In the genomic region with DNA sequence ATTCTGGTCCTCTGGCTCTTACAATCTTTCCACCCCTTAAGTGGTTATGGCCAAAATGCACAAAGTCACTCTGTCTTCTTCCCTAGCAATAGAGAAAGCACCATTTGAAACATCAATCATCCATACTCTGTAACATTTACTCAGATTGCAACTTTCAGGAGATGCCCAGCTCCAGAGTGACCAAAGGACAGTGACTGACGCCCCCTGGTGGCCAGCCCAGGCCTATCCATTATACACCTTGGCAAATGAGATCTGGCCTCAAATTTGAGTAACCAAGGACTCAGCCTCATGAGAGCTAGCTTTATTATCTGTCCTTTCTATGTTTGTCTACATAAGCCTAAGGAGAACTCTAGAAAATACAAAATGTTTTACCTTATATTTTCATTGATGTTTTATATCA, we compare ENCODE assay signal across 9 mouse cellular contexts. TPM values are rescaled to one million over a fixed set of nuclear protein-coding genes. Genes with fewer than 3 reads are reported as not detected.
DNase-seq lines count a peak whose midpoint lies in the region; ATAC-seq and TF ChIP-seq lines count a peak whose summit lies in the region.
"Had no signal": no experiment of that assay in that cellular context is flagged by ENCODE, and none has a peak within 500 bp of the region (broad histone marks: within the 10 kb centered on the region; RNA-seq: fewer than 3 reads in every experiment).

No protein-coding gene starts in this region.

- no peak for TF ChIP-seq EP300 in liver, postnatal 0 days (IDR thresholded peaks at IDR 0.05; ENCODE audit: low read depth)

- H3K27ac ChIP-seq in cerebellum, adult 2 months (ENCODE audit: insufficient read depth, low read length) = no peak overlapping the region
- H3K27ac ChIP-seq in kidney, postnatal 0 days = no peak overlapping the region
- H3K27ac ChIP-seq in liver, postnatal 0 days (ENCODE audit: low read depth) = no peak overlapping the region

- no peak for TF ChIP-seq POLR2A in cerebellum, adult 2 months (IDR thresholded peaks at IDR 0.05; ENCODE audit: borderline replicate concordance, insufficient read depth, low read length)

- peak; percentile 13 for DNase-seq in 3134 (ENCODE audit: extremely low read depth, insufficient read length, low spot score)
- DNase-seq in G1E (ENCODE audit: low spot score) = no peak
- peak; percentile 42 to 59 for DNase-seq in cerebellum, adult 2 months
- DNase-seq in frontal cortex, postnatal 25 days (ENCODE audit: low spot score in 2 of 2) = peak; percentile 32 to 34
- DNase-seq in kidney, postnatal 0 days (ENCODE audit: low spot score) = peak; percentile 64
- DNase-seq in liver, postnatal 0 days = peak; percentile 55
- DNase-seq in right cerebral cortex, adult 18-20 months = peak; percentile 33

- no peaks in the 10 kb centered on the region for H3K36me3 ChIP-seq in G1E (replicated peaks)
- H3K36me3 ChIP-seq in kidney, postnatal 0 days (ENCODE audit: insufficient read depth, low read length) = no peaks in the 10 kb centered on the region
- no peaks in the 10 kb centered on the region for H3K36me3 ChIP-seq in liver, postnatal 0 days (replicated peaks; ENCODE audit: insufficient read depth, low read length)

- 0% methylated on average over 1 of the region's 1 CpGs for WGBS in cerebellum, adult 2 months
- WGBS in kidney, postnatal 0 days = 0% methylated on average over 1 of the region's 1 CpGs
- WGBS in liver, postnatal 0 days (ENCODE audit: insufficient replicate concordance) = 0% methylated on average over 1 of the region's 1 CpGs

- no peaks in the 10 kb centered on the region for H3K27me3 ChIP-seq in G1E (ENCODE audit: insufficient read depth, low read length)
- H3K27me3 ChIP-seq in cerebellum, adult 2 months (ENCODE audit: control insufficient read depth, insufficient read depth, low read length) = no peaks in the 10 kb centered on the region
- no peaks in the 10 kb centered on the region for H3K27me3 ChIP-seq in kidney, postnatal 0 days (ENCODE audit: insufficient read depth, low read length)
- no peaks in the 10 kb centered on the region for H3K27me3 ChIP-seq in liver, postnatal 0 days (ENCODE audit: insufficient read depth, low read length)

- H3K4me1 ChIP-seq in G1E (ENCODE audit: insufficient read depth, low read depth, low read length) = no peaks in the 10 kb centered on the region
- H3K4me1 ChIP-seq in cerebellum, adult 2 months (ENCODE audit: control insufficient read depth, insufficient read depth, low read length) = no peaks in the 10 kb centered on the region
- no peaks in the 10 kb centered on the region for H3K4me1 ChIP-seq in kidney, postnatal 0 days (replicated peaks; ENCODE audit: insufficient read depth, low read length)
- no peaks in the 10 kb centered on the region for H3K4me1 ChIP-seq in liver, postnatal 0 days (ENCODE audit: insufficient read depth)

- peak; percentile 48 for TF ChIP-seq CTCF in G1E (IDR thresholded peaks at IDR 0.05; ENCODE audit: low read depth, low read length)
- TF ChIP-seq CTCF in cerebellum, adult 2 months (IDR thresholded peaks at IDR 0.05; ENCODE audit: borderline replicate concordance, insufficient read depth, low read depth, low read length) = peak; percentile 73; the same call in 1 of the 2 replicates
- TF ChIP-seq CTCF in kidney, postnatal 0 days (IDR thresholded peaks at IDR 0.05; ENCODE audit: low read depth) = peak; percentile 89
- TF ChIP-seq CTCF in liver, postnatal 0 days (IDR thresholded peaks at IDR 0.05; ENCODE audit: low read depth) = peak; percentile 69

- no peaks in the 10 kb centered on the region for H3K9me3 ChIP-seq in G1E (replicated peaks)
- H3K9me3 ChIP-seq in kidney, postnatal 0 days (replicated peaks; ENCODE audit: low read length) = no peaks in the 10 kb centered on the region
- no peaks in the 10 kb centered on the region for H3K9me3 ChIP-seq in liver, postnatal 0 days (ENCODE audit: low read length)

- H3K4me3 ChIP-seq in G1E (ENCODE audit: low read depth, low read length) = no peak overlapping the region
- no peak overlapping the region for H3K4me3 ChIP-seq in cerebellum, adult 2 months (replicated peaks; ENCODE audit: insufficient read depth, low read depth, low read length)
- H3K4me3 ChIP-seq in kidney, postnatal 0 days (replicated peaks; ENCODE audit: low read depth, low read length) = no peak overlapping the region
- H3K4me3 ChIP-seq in liver, postnatal 0 days (ENCODE audit: low read depth, low read length) = no peak overlapping the region
- H3K4me3 ChIP-seq: erythroblast, embryonic 14.5 days had no signal

- H3K4me2 ChIP-seq in kidney, postnatal 0 days (ENCODE audit: low read length) = no peak overlapping the region
- no peak overlapping the region for H3K4me2 ChIP-seq in liver, postnatal 0 days (ENCODE audit: low read depth, low read length)

- peak; percentile 49; the same call in 1 of the 2 replicates for ATAC-seq in G1E (ENCODE audit: extremely low read depth, insufficient number of reproducible peaks, low FRiP score, poor library complexity, severe bottlenecking)
- ATAC-seq in kidney, postnatal 0 days (replicated peaks; ENCODE audit: low FRiP score, low read depth) = peak; percentile 76
- no peak for ATAC-seq in liver, postnatal 0 days
- no peak for ATAC-seq in megakaryocyte, adult 5-6 weeks (ENCODE audit: poor library complexity, severe bottlenecking)

- H3K9ac ChIP-seq in kidney, postnatal 0 days (ENCODE audit: low read depth, low read length) = no peak overlapping the region
- H3K9ac ChIP-seq in liver, postnatal 0 days (replicated peaks) = no peak overlapping the region

RNA-seq across cellular contexts. Expression of a gene that starts 44.7 kb away (rescaled TPM):
- total RNA-seq in G1E (2014; fragmentation: Nextera tagmentation) = not detected in 2 replicates
- 0.06 and 0.16 TPM in 2 replicates for total RNA-seq in G1E (2017)
- not detected in 2 replicates for polyA plus RNA-seq in G1E (2012)
- 2.0 and 2.1 TPM in 2 replicates for polyA plus RNA-seq in cerebellum, adult 2 months (2012; rRNA removed)
- 3.3 and 3.4 TPM in 2 replicates for polyA plus RNA-seq in kidney, postnatal 0 days (2015; fragmentation: Nextera tagmentation; extraction: Ambion mirVana)
- polyA plus RNA-seq in liver, postnatal 0 days (2015; fragmentation: Nextera tagmentation; extraction: Ambion mirVana) = not detected in 2 replicates
- not detected in 2 replicates for total RNA-seq in megakaryocyte, adult 5-6 weeks (2015)
- 0.18 TPM in 1 of 2 replicates, not detected in the other for total RNA-seq in megakaryocyte, adult 5-6 weeks (2017)
- polyA plus RNA-seq: erythroblast, embryonic 14.5 days had no signal

Comparison
In these comparisons a context has a peak if more than half of its experiments do, and no peak if none do; other contexts are left out.
1. ATAC-seq: peak in G1E (single experiment) and kidney, postnatal 0 days (single experiment); none in liver, postnatal 0 days (single experiment) and megakaryocyte, adult 5-6 weeks (single experiment).
2. Peak in every context shown above with its lines, with median percentiles within 50 percentile points of each other: CTCF ChIP-seq.